Mouse (Mus musculus) midbrain, postnatal 0 days (tissue): ENCODE data around the gene Cyth1. TPM values are rescaled to one million over a fixed set of nuclear protein-coding genes. Genes with fewer than 3 reads are reported as not detected.

Experiments
- ATAC-seq: fragments of 200-750 bp; cut with Nextera tagmentation; 2 replicates; pipeline ENCODE4 v1.8.0; 2017; ENCODE audit warnings: moderate number of reproducible peaks, mild to moderate bottlenecking, moderate TSS enrichment, moderate library complexity; ENCODE audit not compliant: low FRiP score
- DNase-seq: peaks from one replicate; pipeline ENCODE4 v3.0.0-alpha.2; 2015; ENCODE audit warnings: low spot score
- H3K27ac ChIP-seq: fragments of 300-500 bp; sonication (generic); 2 replicates; pipeline ENCODE4 v1.5.1; 2014; ENCODE audit warnings: low read depth, mild to moderate bottlenecking, low read length, mixed read lengths
- H3K27me3 ChIP-seq: fragments of 300-500 bp; sonication (generic); 2 replicates; pipeline ENCODE4 v1.6.1; 2014; ENCODE audit warnings: low read length, control low read depth, mixed read lengths; ENCODE audit not compliant: insufficient read depth
- H3K36me3 ChIP-seq: fragments of 300-500 bp; sonication (generic); 2 replicates; pipeline ENCODE4 v1.6.1; 2014; ENCODE audit warnings: low read length, control low read depth, mixed read lengths; ENCODE audit not compliant: insufficient read depth
- H3K4me1 ChIP-seq: fragments of 300-500 bp; sonication (generic); 2 replicates; pipeline ENCODE4 v1.6.1; 2014; ENCODE audit warnings: mild to moderate bottlenecking, control low read depth, antibody characterized with exemption, low read length, mixed read lengths; ENCODE audit not compliant: insufficient read depth
- H3K4me2 ChIP-seq: fragments of 300-500 bp; sonication (generic); 2 replicates; pipeline ENCODE4 v1.6.1; 2014; ENCODE audit warnings: low read depth, mild to moderate bottlenecking, low read length, mixed read lengths; ENCODE audit not compliant: poor library complexity, severe bottlenecking
- H3K4me3 ChIP-seq: fragments of 300-500 bp; sonication (generic); 2 replicates; pipeline ENCODE4 v1.5.1; 2014; ENCODE audit warnings: low read depth, mild to moderate bottlenecking, low read length, moderate library complexity
- H3K9ac ChIP-seq: fragments of 300-500 bp; sonication (generic); replicated peaks from 2 replicates; pipeline ENCODE4 v1.6.1; 2014; ENCODE audit warnings: mild to moderate bottlenecking, low read length, moderate library complexity, mixed read lengths; ENCODE audit not compliant: poor library complexity, severe bottlenecking
- H3K9me3 ChIP-seq: fragments of 300-500 bp; sonication (generic); 2 replicates; pipeline ENCODE4 v1.6.1; 2016; ENCODE audit warnings: low read length, control low read depth
- CTCF ChIP-seq: IDR thresholded peaks from 2 replicates; pipeline ENCODE4 v1.5.1; 2016; ENCODE audit warnings: antibody characterized with exemption, mild to moderate bottlenecking
- WGBS: fragments of 180-500 bp; shearing (Covaris S2); extraction: QIAGEN DNeasy Blood & Tissue Kit; methylation state at CpG from one replicate; pipeline ENCODE4 v1.1.7; 2014; 5-methylcytosine and 5-hydroxymethylcytosine counted together
- polyA plus RNA-seq: library from polyadenylated mRNA; unstranded; fragments of >200 nt; fragmentation: Nextera tagmentation; extraction: Ambion mirVana; gene quantifications from 2 replicates; pipeline ENCODE4 v1.2.1, GENCODE M21; 2015
- total RNA-seq: library from RNA; depleted of rRNA; stranded (reverse); fragments of >200 nt; gene quantifications from 2 replicates; pipeline ENCODE4 v1.2.3, GENCODE M21; 2014

Cyth1 gene
- total and polyA plus RNA-seq, 2 experiments from 2014 or later: 20.0 to 40.2 TPM

DNA sequence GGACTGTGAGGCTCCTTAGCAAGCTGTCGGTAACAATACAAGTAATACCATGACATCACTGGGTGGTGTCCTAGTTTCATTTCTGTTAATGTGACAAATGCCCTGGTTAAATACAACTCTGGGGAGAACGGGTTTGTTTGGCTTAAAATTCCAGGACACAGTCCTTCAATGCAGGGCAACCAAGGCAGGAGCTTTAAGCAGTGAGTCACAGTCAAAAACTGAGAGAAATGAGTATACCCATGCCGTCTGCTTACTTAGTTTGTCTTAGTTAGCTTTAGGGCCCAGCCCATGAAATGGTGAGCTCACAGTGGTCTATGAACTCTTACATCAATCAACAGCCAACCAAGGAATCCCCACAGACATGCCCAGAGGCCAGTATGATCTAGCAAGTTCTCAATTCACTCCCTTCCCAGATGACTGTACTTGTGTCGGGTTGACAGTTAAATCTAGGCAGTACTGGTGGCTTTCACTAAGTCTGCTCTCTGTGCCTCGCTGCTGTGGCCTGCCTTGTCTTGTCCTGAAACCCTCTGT lies 32.4 kb downstream of the Cyth1 start:
- H3K9me3 ChIP-seq: no peaks in the 10 kb centered on the region
- H3K4me1 ChIP-seq: no peaks in the 10 kb centered on the region
- TF ChIP-seq CTCF: no peak
- no peaks in the 10 kb centered on the region for H3K36me3 ChIP-seq
- 83% methylated on average over 5 of the region's 5 CpGs for WGBS
- no peak overlapping the region for H3K4me3 ChIP-seq
- DNase-seq (no peak), ATAC-seq (no peak)
- no peak overlapping the region for H3K27ac ChIP-seq
- H3K4me2 ChIP-seq: no peak overlapping the region
- H3K27me3 ChIP-seq: no peaks in the 10 kb centered on the region
- no peak overlapping the region for H3K9ac ChIP-seq

DNA sequence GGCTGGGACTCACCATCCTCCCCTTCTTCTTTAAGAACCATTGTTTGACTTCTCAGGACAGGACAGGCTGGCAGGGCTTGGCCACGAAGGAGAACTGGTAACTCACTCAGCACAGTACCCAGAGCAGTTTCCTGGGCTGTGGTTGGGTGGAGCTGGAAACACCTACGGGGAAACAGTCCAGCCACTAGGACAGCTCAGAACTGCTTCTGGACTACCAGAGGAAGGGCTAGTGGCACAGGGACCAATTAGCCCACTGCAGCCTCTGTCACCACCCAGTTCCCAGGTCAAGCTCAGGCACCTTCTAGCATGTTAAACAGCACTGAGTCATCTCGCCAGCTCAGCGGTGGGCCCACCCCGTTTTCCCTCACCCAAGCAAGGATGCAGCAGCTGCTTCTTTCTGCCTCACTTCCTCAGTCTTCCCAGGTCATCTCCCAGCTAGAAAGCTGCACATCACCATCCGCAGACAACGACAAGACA lies 35.7 kb downstream of the Cyth1 start:
- Histone ChIP-seq H3K4me1 (peaks cover 11% of the 10 kb centered on the region; the same call in 1 of the 2 replicates), H3K4me2 (no peak overlapping the region), H3K9ac (no peak overlapping the region), H3K4me3 (no peak overlapping the region), H3K27ac (no peak overlapping the region), H3K27me3 (no peaks in the 10 kb centered on the region), H3K9me3 (no peaks in the 10 kb centered on the region), H3K36me3 (no peaks in the 10 kb centered on the region)
- no peak for ATAC-seq
- TF ChIP-seq CTCF: no peak
- no peak for DNase-seq
- WGBS: 78% methylated on average over 7 of the region's 7 CpGs

DNA sequence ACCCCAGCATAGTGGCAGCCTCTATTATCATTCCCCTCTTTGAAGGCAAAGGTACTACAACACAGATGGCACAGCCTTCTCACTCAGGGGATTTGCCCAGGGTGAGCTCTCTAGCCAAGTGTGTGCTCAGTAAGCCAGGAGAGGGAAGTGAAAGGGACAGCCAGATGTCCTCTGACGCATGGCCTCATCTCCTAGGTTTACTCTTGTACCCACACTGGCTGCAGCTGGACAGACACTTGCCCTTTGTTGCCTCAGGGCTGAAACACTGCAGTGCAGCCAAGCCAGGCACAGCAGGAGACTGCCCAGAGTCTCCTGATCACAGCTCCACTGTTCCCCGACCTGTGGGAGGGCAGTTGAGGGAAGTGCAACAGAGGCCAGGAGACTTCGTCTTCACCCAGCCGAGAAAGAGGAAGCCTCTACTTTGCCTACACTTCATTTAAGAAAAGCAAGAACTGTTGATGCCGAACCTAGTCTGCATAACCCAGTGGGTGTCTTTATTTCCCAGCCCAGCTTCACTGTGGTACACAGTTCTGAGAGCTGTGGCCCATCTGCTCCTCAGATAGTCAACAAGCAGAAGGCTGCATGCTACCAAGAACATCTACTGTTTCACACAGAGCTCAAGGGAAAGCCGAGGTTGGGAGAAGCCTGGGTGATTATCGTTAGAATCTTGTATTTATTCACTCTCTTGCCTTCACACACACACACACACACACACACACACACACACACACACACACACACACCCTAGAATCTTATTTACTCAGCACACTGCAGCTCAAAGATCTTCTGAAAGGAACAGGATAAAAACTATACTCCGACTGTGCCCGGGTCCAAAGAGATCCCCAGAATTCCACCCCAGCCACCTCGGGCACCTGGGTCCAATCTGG lies 36.4 kb downstream of the Cyth1 start:
- no peak overlapping the region for H3K9ac ChIP-seq
- TF ChIP-seq CTCF: no peak
- peaks cover 11% of the 10 kb centered on the region; the same call in 1 of the 2 replicates for H3K4me1 ChIP-seq
- DNase-seq: peak; percentile 49
- no peaks in the 10 kb centered on the region for H3K27me3 ChIP-seq
- no peak overlapping the region for H3K4me2 ChIP-seq
- no peaks in the 10 kb centered on the region for H3K9me3 ChIP-seq
- ATAC-seq: no peak
- WGBS: 40% methylated on average over 10 of the region's 10 CpGs
- peak overlapping the region; percentile 51 for H3K27ac ChIP-seq
- no peak overlapping the region for H3K4me3 ChIP-seq
- H3K36me3 ChIP-seq: no peaks in the 10 kb centered on the region

DNA sequence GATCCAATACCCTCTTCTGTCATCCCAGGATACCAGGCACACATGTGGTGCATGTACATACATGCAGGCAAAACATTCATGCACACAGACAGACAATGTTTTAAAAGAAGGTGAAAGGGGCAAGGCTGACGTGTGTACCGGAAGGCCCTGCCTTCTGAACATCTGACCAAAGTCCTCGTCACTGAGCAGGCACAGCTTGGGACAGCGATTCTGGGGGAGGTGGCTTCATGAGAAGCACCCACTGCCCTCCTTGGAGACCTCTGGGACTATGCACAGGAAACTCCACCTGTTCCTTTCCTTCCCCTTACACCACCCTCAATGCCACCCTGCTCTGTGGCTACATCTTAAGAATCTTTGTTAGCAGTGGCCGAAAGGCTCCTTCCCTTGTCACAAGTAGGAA lies 37.4 kb downstream of the Cyth1 start:
- H3K4me1 ChIP-seq: peaks cover 11% of the 10 kb centered on the region; the same call in 1 of the 2 replicates
- no peaks in the 10 kb centered on the region for H3K27me3 ChIP-seq
- H3K4me3 ChIP-seq: no peak overlapping the region
- H3K9ac ChIP-seq: no peak overlapping the region
- no peak overlapping the region for H3K4me2 ChIP-seq
- no peak for DNase-seq
- H3K36me3 ChIP-seq: no peaks in the 10 kb centered on the region
- no peak for TF ChIP-seq CTCF
- no peaks in the 10 kb centered on the region for H3K9me3 ChIP-seq
- WGBS: 91% methylated on average over 5 of the region's 5 CpGs
- no peak for ATAC-seq
- H3K27ac ChIP-seq: no peak overlapping the region

DNA sequence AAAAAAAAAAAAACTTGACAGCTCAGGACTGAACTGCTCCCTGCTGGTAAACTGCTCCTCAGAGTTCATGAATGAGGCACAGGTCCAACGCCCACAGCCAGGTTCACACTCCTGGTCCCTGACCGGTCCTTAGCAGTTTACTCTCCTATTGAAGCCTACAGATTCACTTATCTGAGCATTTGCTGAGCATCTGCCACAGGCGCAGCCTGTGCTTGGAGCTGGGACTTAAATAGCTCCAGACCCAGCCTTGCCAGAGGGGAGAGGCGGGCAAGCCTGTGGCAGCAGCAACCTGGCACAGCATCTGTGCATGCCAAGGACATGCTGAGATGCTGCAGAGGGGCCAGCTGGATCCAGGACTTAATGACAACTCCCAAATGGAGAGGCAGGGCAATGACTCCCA lies 38.3 kb downstream of the Cyth1 start:
- WGBS: 75% methylated on average over 4 of the region's 4 CpGs
- no peak overlapping the region for H3K4me3 ChIP-seq
- ATAC-seq (no peak), DNase-seq (peak; percentile 82)
- TF ChIP-seq CTCF: no peak
- H3K9ac ChIP-seq: no peak overlapping the region
- no peak overlapping the region for H3K27ac ChIP-seq
- H3K9me3 ChIP-seq: no peaks in the 10 kb centered on the region
- peaks cover 11% of the 10 kb centered on the region; the same call in 1 of the 2 replicates for H3K4me1 ChIP-seq
- H3K4me2 ChIP-seq: no peak overlapping the region
- no peaks in the 10 kb centered on the region for H3K27me3 ChIP-seq
- no peaks in the 10 kb centered on the region for H3K36me3 ChIP-seq

DNA sequence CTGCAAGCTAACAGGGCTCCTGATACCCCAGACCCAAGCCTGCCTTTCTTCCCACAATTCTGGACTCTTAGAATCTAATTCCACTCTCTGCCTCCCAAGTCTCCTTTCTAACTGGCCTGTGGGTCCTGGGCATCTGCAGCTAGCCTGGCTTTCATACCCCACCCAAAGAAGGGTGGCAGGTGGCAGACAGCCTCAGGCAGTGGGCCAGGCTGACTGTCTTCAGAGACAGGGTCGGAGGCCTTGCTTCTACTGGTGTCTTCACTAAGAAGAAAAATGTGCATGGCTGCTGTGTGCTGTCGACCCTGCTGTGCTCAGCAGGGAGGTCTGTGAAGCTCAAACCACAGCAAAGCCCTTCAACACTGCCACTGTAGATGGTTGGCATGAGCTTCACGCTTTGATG lies 39.0 kb downstream of the Cyth1 start:
- H3K27ac ChIP-seq: no peak overlapping the region
- H3K9me3 ChIP-seq: no peaks in the 10 kb centered on the region
- WGBS: 49% methylated on average over 3 of the region's 3 CpGs
- H3K27me3 ChIP-seq: no peaks in the 10 kb centered on the region
- H3K36me3 ChIP-seq: no peaks in the 10 kb centered on the region
- TF ChIP-seq CTCF: no peak
- DNase-seq (peak; percentile 53), ATAC-seq (no peak)
- H3K4me1 ChIP-seq: peaks cover 11% of the 10 kb centered on the region; the same call in 1 of the 2 replicates
- no peak overlapping the region for H3K9ac ChIP-seq
- H3K4me3 ChIP-seq: no peak overlapping the region
- no peak overlapping the region for H3K4me2 ChIP-seq
